Mouse (Mus musculus) heart, postnatal 0 days (tissue): ENCODE data around the gene Macrod1.
A peak's percentile ranks its signal among the peaks of the same experiment; 100 is the strongest.

ENCODE experiments used
- CTCF ChIP-seq: IDR thresholded peaks from 2 replicates; pipeline ENCODE4 v1.5.1; 2016; ENCODE audit warnings: antibody characterized with exemption, control low read depth, low read depth
- EP300 ChIP-seq: IDR thresholded peaks from 2 replicates; pipeline ENCODE4 v1.6.1; 2016; ENCODE audit warnings: antibody characterized with exemption, low read depth

DNA sequence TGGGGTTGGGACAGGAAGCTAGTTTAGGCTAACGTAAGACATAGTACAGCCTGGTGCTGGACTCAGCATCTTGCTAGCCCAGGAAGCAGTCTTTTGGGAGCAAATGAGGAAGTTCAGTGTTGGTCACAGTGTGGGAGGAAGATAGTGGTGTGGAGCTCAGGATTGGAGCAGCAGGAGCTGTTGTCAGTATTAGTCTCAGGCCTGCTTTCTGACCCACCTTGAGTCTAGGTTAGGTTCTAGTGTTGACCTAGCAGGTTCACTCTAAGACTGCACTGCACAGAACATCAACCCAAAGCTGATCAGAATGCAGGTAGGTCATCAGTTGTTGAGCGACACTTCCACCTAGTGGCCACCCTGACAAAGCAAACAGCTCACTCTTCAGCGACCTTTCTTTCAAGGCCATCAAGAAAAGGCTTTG, 36.4 kb upstream of the Macrod1 start:
- peak; percentile 84 for TF ChIP-seq CTCF
- TF ChIP-seq EP300 = no peak
